Mouse (Mus musculus): ENCODE results near the gene Ptprn. TPM values are rescaled to one million over a fixed set of nuclear protein-coding genes. Genes with fewer than 3 reads are reported as not detected.

The Ptprn gene
- polyA plus RNA-seq, 1 experiment from 2014 or later: 0.41 TPM

DNA sequence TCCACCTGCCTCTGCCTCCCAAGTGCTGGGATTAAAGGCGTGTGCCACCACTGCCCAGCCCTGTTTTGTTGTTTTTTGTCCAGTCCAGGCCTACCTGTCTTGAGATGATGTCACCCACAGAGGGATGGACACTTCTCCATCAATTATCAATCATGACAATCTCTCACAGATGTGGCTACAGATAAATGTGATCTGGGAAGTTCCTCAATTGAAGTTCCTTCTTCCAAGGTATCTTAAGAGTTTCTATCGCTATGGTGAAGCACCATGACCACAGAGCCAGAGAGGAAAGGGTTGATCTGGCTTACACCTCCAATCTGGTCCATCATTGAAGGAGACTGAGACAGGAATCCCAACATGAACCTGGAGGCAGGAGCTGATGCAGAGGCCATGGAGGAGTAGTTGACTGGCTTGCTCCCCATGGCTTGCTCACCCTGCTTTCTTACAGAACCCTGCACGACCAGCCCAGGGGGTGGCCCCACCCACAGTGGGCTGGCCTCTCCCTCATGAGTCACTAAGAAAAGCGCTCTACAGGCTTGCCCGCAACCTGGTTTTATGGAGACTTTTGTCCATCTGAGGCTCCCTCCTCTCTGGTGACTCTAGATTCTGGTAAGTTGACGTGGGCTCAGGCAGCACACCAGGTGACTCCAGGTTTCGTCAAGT, 33.8 kb downstream of the Ptprn start:
- no peaks in the 10 kb centered on the region for H3K27me3 ChIP-seq (ENCODE audit: control insufficient read depth, insufficient read depth, low read length)
- H3K9ac ChIP-seq (ENCODE audit: low read length): no peak overlapping the region
- WGBS: 70% methylated on average over 7 of the region's 7 CpGs
- no peak overlapping the region for H3K27ac ChIP-seq (replicated peaks in 1 of 2; ENCODE audit: control insufficient read depth in 1 of 2, insufficient read depth in 1 of 2, low read depth in 2 of 2, low read length in 2 of 2)
- no peaks in the 10 kb centered on the region for H3K36me3 ChIP-seq (ENCODE audit: control insufficient read depth, insufficient read depth, low read length)
- no peak for ATAC-seq (ENCODE audit: insufficient number of reproducible peaks, insufficient read depth, low FRiP score, low read depth)
- H3K4me3 ChIP-seq (ENCODE audit: control insufficient read depth in 1 of 2, insufficient read depth in 1 of 2, low read depth in 1 of 2, low read length in 2 of 2): no peak overlapping the region
- peaks cover 6 to 14% of the 10 kb centered on the region in 2 experiments for H3K4me1 ChIP-seq (ENCODE audit: control insufficient read depth in 2 of 2, insufficient read depth in 2 of 2, low read length in 2 of 2)
- no peak overlapping the region for H3K4me2 ChIP-seq (ENCODE audit: low read length)
- no peaks in the 10 kb centered on the region for H3K9me3 ChIP-seq (ENCODE audit: control insufficient read depth, low read length)

DNA sequence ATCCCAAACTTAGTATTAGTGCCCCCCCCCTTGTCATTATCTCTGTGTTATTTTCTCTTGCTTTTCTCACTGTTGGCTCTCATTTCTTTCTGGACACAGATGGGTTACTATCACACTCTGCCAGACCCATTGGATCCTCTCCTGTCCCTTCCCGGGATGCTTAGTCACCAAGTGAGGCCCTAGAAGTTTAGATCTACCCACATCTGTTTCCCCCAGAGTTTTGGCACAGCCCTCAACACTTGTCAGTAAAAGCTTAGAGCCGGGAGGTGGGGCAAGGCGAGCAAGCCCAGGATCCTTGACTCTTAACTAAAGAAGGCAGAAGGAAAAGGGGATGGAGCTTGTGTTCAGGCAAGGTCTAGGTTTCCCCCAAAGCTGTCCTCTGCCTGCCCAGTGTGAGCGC, 35.1 kb downstream of the Ptprn start:
- Histone ChIP-seq H3K4me2 (ENCODE audit: low read length) (no peak overlapping the region), H3K9me3 (ENCODE audit: control insufficient read depth, low read length) (no peaks in the 10 kb centered on the region), H3K4me1 (ENCODE audit: control insufficient read depth in 2 of 2, insufficient read depth in 2 of 2, low read length in 2 of 2) (peaks cover 3% of the 10 kb centered on the region in 2 experiments; a peak in 2 of 4 replicates), H3K27me3 (ENCODE audit: control insufficient read depth, insufficient read depth, low read length) (no peaks in the 10 kb centered on the region), H3K4me3 (ENCODE audit: control insufficient read depth in 1 of 2, insufficient read depth in 1 of 2, low read depth in 1 of 2, low read length in 2 of 2) (no peak overlapping the region), H3K9ac (ENCODE audit: low read length) (no peak overlapping the region), H3K27ac (replicated peaks in 1 of 2; ENCODE audit: control insufficient read depth in 1 of 2, insufficient read depth in 1 of 2, low read depth in 2 of 2, low read length in 2 of 2) (no peak overlapping the region), H3K36me3 (ENCODE audit: control insufficient read depth, insufficient read depth, low read length) (no peaks in the 10 kb centered on the region)
- WGBS: 56% methylated on average over 4 of the region's 4 CpGs
- ATAC-seq (ENCODE audit: insufficient number of reproducible peaks, insufficient read depth, low FRiP score, low read depth): no peak

DNA sequence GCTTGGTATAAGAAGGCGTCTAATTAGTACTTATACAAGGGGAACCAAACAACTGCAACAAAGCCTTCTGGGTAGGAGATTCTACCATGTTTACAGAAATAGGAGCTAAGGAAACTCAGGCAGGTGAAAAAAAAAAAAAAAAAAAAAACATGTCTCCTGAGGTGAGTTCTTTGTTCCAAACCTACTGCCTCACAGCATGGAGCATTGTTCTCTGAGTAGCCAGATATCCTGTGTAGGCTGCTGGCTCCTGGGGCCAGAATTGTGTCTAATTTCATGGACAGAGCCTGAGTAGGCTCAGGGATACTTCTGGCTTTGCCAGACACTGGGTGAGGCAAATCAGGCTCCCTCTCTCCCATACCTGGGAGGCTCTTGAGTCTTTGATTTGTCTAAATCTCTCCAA, 36.6 kb downstream of the Ptprn start:
- H3K4me1 ChIP-seq (ENCODE audit: control insufficient read depth in 2 of 2, insufficient read depth in 2 of 2, low read length in 2 of 2): peaks cover 3% of the 10 kb centered on the region in 2 experiments; a peak in 2 of 4 replicates
- no peaks in the 10 kb centered on the region for H3K9me3 ChIP-seq (ENCODE audit: control insufficient read depth, low read length)
- ATAC-seq (ENCODE audit: insufficient number of reproducible peaks, insufficient read depth, low FRiP score, low read depth): no peak
- WGBS: 61% methylated on average over 1 of the region's 1 CpGs
- H3K27ac ChIP-seq (replicated peaks in 1 of 2; ENCODE audit: control insufficient read depth in 1 of 2, insufficient read depth in 1 of 2, low read depth in 2 of 2, low read length in 2 of 2): peak overlapping the region in 1 of 2 experiments; percentile 57; a peak in 2 of 4 replicates
- H3K36me3 ChIP-seq (ENCODE audit: control insufficient read depth, insufficient read depth, low read length): no peaks in the 10 kb centered on the region
- no peaks in the 10 kb centered on the region for H3K27me3 ChIP-seq (ENCODE audit: control insufficient read depth, insufficient read depth, low read length)
- H3K9ac ChIP-seq (ENCODE audit: low read length): no peak overlapping the region
- H3K4me3 ChIP-seq (ENCODE audit: control insufficient read depth in 1 of 2, insufficient read depth in 1 of 2, low read depth in 1 of 2, low read length in 2 of 2): no peak overlapping the region
- no peak overlapping the region for H3K4me2 ChIP-seq (ENCODE audit: low read length)

DNA sequence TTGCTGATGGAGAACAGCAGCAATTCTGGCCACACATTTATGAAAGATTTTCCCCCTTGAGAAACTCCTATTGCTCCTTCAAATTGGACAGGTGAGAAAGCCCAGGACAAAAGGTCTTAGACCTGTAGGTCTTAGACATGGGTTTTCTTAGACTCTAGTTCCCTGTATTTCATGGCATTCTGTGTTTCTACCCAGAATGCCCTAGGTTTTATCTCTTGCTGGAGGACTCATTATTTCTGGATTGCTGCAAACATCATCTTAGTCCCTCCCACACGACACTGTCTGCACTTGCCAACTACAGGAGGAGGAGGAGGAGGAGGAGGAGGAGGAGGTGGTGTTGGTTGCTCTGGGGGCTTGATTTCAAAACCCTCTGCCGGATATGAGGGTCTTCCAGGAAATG, 38.2 kb downstream of the Ptprn start:
- Histone ChIP-seq H3K27me3 (ENCODE audit: control insufficient read depth, insufficient read depth, low read length) (peaks cover 6% of the 10 kb centered on the region), H3K27ac (replicated peaks in 1 of 2; ENCODE audit: control insufficient read depth in 1 of 2, insufficient read depth in 1 of 2, low read depth in 2 of 2, low read length in 2 of 2) (no peak overlapping the region), H3K9ac (ENCODE audit: low read length) (no peak overlapping the region), H3K9me3 (ENCODE audit: control insufficient read depth, low read length) (no peaks in the 10 kb centered on the region), H3K36me3 (ENCODE audit: control insufficient read depth, insufficient read depth, low read length) (no peaks in the 10 kb centered on the region), H3K4me3 (ENCODE audit: control insufficient read depth in 1 of 2, insufficient read depth in 1 of 2, low read depth in 1 of 2, low read length in 2 of 2) (no peak overlapping the region), H3K4me2 (ENCODE audit: low read length) (no peak overlapping the region), H3K4me1 (ENCODE audit: control insufficient read depth in 2 of 2, insufficient read depth in 2 of 2, low read length in 2 of 2) (peaks cover 3% of the 10 kb centered on the region in 2 experiments; a peak in 2 of 4 replicates)
- ATAC-seq (ENCODE audit: insufficient number of reproducible peaks, insufficient read depth, low FRiP score, low read depth): no peak
- WGBS: 51% methylated on average over 2 of the region's 2 CpGs

DNA sequence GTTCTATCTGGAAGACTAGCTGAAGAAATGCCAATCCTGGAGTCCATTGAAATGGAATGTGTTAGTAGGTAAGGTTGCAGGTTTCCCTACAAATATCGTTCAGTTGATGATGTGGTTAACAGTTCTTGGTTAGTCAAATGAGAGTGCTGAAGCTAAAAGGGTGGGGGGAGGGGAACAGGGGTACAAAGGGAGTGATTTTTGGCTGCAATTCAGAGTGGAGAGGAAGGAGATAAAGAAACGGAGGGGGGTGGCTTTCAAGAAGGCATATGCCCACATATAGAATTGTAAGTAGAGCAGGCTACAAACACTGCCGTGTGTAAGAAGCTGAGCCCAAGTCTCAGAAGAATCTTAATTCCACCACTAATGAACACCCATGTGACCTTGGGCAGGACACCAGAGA, 38.8 kb downstream of the Ptprn start:
- Histone ChIP-seq H3K27ac (replicated peaks in 1 of 2; ENCODE audit: control insufficient read depth in 1 of 2, insufficient read depth in 1 of 2, low read depth in 2 of 2, low read length in 2 of 2) (no peak overlapping the region), H3K4me2 (ENCODE audit: low read length) (no peak overlapping the region), H3K4me3 (ENCODE audit: control insufficient read depth in 1 of 2, insufficient read depth in 1 of 2, low read depth in 1 of 2, low read length in 2 of 2) (no peak overlapping the region), H3K27me3 (ENCODE audit: control insufficient read depth, insufficient read depth, low read length) (peaks cover 12% of the 10 kb centered on the region), H3K4me1 (ENCODE audit: control insufficient read depth in 2 of 2, insufficient read depth in 2 of 2, low read length in 2 of 2) (peaks cover 3% of the 10 kb centered on the region in 2 experiments; a peak in 2 of 4 replicates), H3K36me3 (ENCODE audit: control insufficient read depth, insufficient read depth, low read length) (no peaks in the 10 kb centered on the region), H3K9ac (ENCODE audit: low read length) (no peak overlapping the region), H3K9me3 (ENCODE audit: control insufficient read depth, low read length) (no peaks in the 10 kb centered on the region)
- no peak for ATAC-seq (ENCODE audit: insufficient number of reproducible peaks, insufficient read depth, low FRiP score, low read depth)
- WGBS: 33% methylated on average over 3 of the region's 3 CpGs

DNA sequence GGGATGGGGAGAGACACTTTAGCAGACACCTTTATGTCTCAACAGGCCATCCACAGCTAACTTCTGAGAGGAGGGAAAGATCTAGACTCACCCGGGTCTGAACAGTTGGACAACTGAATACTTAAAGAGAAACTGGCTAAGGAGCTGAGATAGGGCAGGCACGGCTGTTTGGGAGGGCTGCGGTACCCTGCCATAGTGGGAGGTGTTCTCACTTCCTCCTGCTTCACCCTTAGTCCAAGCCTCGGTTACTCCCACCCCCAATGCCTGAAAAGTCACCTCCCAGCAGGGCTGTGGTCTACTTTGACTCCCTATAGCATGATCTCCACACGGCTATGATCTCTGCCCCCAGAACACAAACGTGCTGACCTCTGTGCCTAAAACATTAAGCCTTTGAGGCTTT, 40.8 kb downstream of the Ptprn start:
- H3K4me3 ChIP-seq (ENCODE audit: control insufficient read depth in 1 of 2, insufficient read depth in 1 of 2, low read depth in 1 of 2, low read length in 2 of 2): no peak overlapping the region
- peaks cover 24% of the 10 kb centered on the region for H3K27me3 ChIP-seq (ENCODE audit: control insufficient read depth, insufficient read depth, low read length)
- no peaks in the 10 kb centered on the region for H3K9me3 ChIP-seq (ENCODE audit: control insufficient read depth, low read length)
- no peak overlapping the region for H3K4me2 ChIP-seq (ENCODE audit: low read length)
- no peak overlapping the region for H3K27ac ChIP-seq (replicated peaks in 1 of 2; ENCODE audit: control insufficient read depth in 1 of 2, insufficient read depth in 1 of 2, low read depth in 2 of 2, low read length in 2 of 2)
- no peak for ATAC-seq (ENCODE audit: insufficient number of reproducible peaks, insufficient read depth, low FRiP score, low read depth)
- H3K4me1 ChIP-seq (ENCODE audit: control insufficient read depth in 2 of 2, insufficient read depth in 2 of 2, low read length in 2 of 2): peaks cover 7 to 9% of the 10 kb centered on the region in 2 experiments; a peak in 3 of 4 replicates
- no peaks in the 10 kb centered on the region for H3K36me3 ChIP-seq (ENCODE audit: control insufficient read depth, insufficient read depth, low read length)
- H3K9ac ChIP-seq (ENCODE audit: low read length): no peak overlapping the region
- 58% methylated on average over 6 of the region's 6 CpGs for WGBS

DNA sequence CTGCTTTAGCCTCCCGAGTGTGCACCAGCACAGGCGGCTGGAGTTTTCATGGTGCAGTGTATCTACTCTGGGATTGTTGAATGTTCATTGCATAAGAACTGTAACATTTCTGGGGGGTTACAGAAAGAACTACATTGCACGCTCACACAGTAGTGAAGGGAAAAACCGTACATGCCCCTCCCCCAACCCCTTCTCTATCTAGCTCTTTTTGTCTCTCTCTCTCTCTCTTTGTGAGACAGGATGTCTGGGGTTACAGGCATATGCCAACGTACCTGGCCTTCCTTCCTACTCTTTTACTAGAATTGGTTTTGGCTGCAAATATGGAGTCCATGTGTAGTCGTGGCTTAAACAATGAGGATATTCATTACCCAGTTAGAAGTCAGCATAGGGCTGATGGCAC, 41.4 kb downstream of the Ptprn start:
- Histone ChIP-seq H3K4me1 (ENCODE audit: control insufficient read depth in 2 of 2, insufficient read depth in 2 of 2, low read length in 2 of 2) (peaks cover 7 to 13% of the 10 kb centered on the region in 2 experiments), H3K9me3 (ENCODE audit: control insufficient read depth, low read length) (no peaks in the 10 kb centered on the region), H3K36me3 (ENCODE audit: control insufficient read depth, insufficient read depth, low read length) (no peaks in the 10 kb centered on the region), H3K27ac (replicated peaks in 1 of 2; ENCODE audit: control insufficient read depth in 1 of 2, insufficient read depth in 1 of 2, low read depth in 2 of 2, low read length in 2 of 2) (no peak overlapping the region), H3K4me2 (ENCODE audit: low read length) (no peak overlapping the region), H3K27me3 (ENCODE audit: control insufficient read depth, insufficient read depth, low read length) (peaks cover 26% of the 10 kb centered on the region), H3K9ac (ENCODE audit: low read length) (no peak overlapping the region), H3K4me3 (ENCODE audit: control insufficient read depth in 1 of 2, insufficient read depth in 1 of 2, low read depth in 1 of 2, low read length in 2 of 2) (no peak overlapping the region)
- ATAC-seq (ENCODE audit: insufficient number of reproducible peaks, insufficient read depth, low FRiP score, low read depth): no peak
- 69% methylated on average over 6 of the region's 6 CpGs for WGBS

DNA sequence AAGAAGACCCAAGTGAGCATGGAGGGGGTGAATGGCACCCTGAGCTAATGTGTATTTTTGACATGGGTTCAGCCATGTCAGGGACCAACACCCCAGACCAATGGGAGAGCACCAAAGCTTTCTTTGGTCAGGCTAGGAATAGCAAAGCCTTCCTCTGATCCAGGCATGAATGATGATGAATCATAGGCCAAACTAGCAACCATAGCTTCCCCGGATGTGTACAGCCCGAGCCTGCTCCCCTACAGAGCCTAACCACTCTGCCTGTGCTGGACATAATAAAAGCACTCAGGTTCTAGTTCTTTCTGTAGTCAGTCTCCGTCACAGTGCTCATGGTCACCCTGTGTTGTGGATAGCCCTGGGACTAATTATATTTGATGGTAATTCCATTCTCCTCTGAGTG, 42.8 kb downstream of the Ptprn start:
- Histone ChIP-seq H3K9me3 (ENCODE audit: control insufficient read depth, low read length) (no peaks in the 10 kb centered on the region), H3K9ac (ENCODE audit: low read length) (no peak overlapping the region), H3K4me2 (ENCODE audit: low read length) (no peak overlapping the region), H3K4me1 (ENCODE audit: control insufficient read depth in 2 of 2, insufficient read depth in 2 of 2, low read length in 2 of 2) (peaks cover 4 to 9% of the 10 kb centered on the region in 2 experiments), H3K27me3 (ENCODE audit: control insufficient read depth, insufficient read depth, low read length) (peaks cover 29% of the 10 kb centered on the region), H3K4me3 (ENCODE audit: control insufficient read depth in 1 of 2, insufficient read depth in 1 of 2, low read depth in 1 of 2, low read length in 2 of 2) (no peak overlapping the region), H3K27ac (replicated peaks in 1 of 2; ENCODE audit: control insufficient read depth in 1 of 2, insufficient read depth in 1 of 2, low read depth in 2 of 2, low read length in 2 of 2) (no peak overlapping the region), H3K36me3 (ENCODE audit: control insufficient read depth, insufficient read depth, low read length) (no peaks in the 10 kb centered on the region)
- 71% methylated on average over 3 of the region's 3 CpGs for WGBS
- no peak for ATAC-seq (ENCODE audit: insufficient number of reproducible peaks, insufficient read depth, low FRiP score, low read depth)
